Mouse (Mus musculus) C2C12 (cell line): Measurements from ENCODE around the gene C2cd3. TPM values are rescaled to one million over a fixed set of nuclear protein-coding genes. Genes with fewer than 3 reads are reported as not detected.
"Not testable (repeated sequence)": the region's sequence is repeated elsewhere in the genome, so short reads cannot be mapped to it uniquely, and the experiment has no call there.

Experiments used
- H3K27me3 ChIP-seq: one replicate; pipeline ENCODE4 v1.6.1; 2011; ENCODE audit not compliant: control insufficient read depth, insufficient read depth, insufficient read length
- H3K36me3 ChIP-seq: one replicate; pipeline ENCODE4 v1.6.1; 2011; ENCODE audit not compliant: control insufficient read depth, insufficient read depth
- H3K4me3 ChIP-seq: one replicate; pipeline ENCODE4 v1.5.1; 2011; ENCODE audit warnings: mild to moderate bottlenecking, control low read depth; ENCODE audit not compliant: poor library complexity, insufficient read depth, severe bottlenecking
- H3K79me2 ChIP-seq: one replicate; pipeline ENCODE4 v1.6.1; 2011; ENCODE audit not compliant: control insufficient read depth, insufficient read depth
- H3K79me3 ChIP-seq: one replicate; pipeline ENCODE4 v1.6.1; 2011; ENCODE audit warnings: low read depth, control low read depth
- H3ac ChIP-seq: one replicate; pipeline ENCODE3; 2011; ENCODE audit warnings: low read depth; ENCODE audit not compliant: control insufficient read depth, insufficient read length
- CEBPB ChIP-seq: IDR thresholded peaks from one replicate; pipeline ENCODE4 v1.6.1; 2011; ENCODE audit warnings: low read depth, mild to moderate bottlenecking, control low read depth, moderate library complexity
- CTCF ChIP-seq: IDR thresholded peaks from one replicate; pipeline ENCODE4 v1.5.1; 2011; ENCODE audit not compliant: control insufficient read depth, insufficient read depth, insufficient read length
- FOSL1 ChIP-seq: IDR thresholded peaks from one replicate; pipeline ENCODE4 v1.8.0; 2011; ENCODE audit warnings: mild to moderate bottlenecking, low read length; ENCODE audit not compliant: poor library complexity, insufficient read depth, severe bottlenecking
- MAX ChIP-seq: IDR thresholded peaks from one replicate; pipeline ENCODE4 v1.6.1; 2011; ENCODE audit warnings: mild to moderate bottlenecking, control low read depth
- MYOD1 ChIP-seq: IDR thresholded peaks from one replicate; pipeline ENCODE4 v1.6.1; 2011; ENCODE audit warnings: low read depth; ENCODE audit not compliant: control insufficient read depth, insufficient read length
- MYOG ChIP-seq: IDR thresholded peaks from one replicate; pipeline ENCODE4 v1.6.1; 2011; ENCODE audit not compliant: control insufficient read depth, insufficient read length; ENCODE audit errors: extremely low read depth
- USF1 ChIP-seq: IDR thresholded peaks from one replicate; pipeline ENCODE4 v1.6.1; 2011; ENCODE audit warnings: low read depth, mild to moderate bottlenecking, control low read depth, moderate library complexity
- polyA plus RNA-seq: library from polyadenylated mRNA; unstranded; fragments of >200 nt; fragmentation: generic; extraction: Trizol; gene quantifications from one replicate; pipeline ENCODE4 v1.2.1, GENCODE M21; 2012; ENCODE audit warnings: missing spikeins

C2cd3 gene
- polyA plus RNA-seq, 1 experiment, result 7.8 TPM

GRCm38 (mm10) chr7:100479823-100480164 is 107.8 kb downstream of the C2cd3 start:
- H3K79me3 ChIP-seq, result no peaks in the 10 kb centered on the region
- no peaks in the 10 kb centered on the region for H3K36me3 ChIP-seq
- H3K79me2 ChIP-seq, result no peaks in the 10 kb centered on the region
- no peaks in the 10 kb centered on the region for H3K27me3 ChIP-seq
- TF ChIP-seq CTCF (no peak), MYOD1 (no peak), FOSL1 (no peak), USF1 (no peak), CEBPB (no peak), MYOG (no peak), MAX (no peak)
- H3ac ChIP-seq, result no peak overlapping the region
- H3K4me3 ChIP-seq, result no peak overlapping the region

GRCm38 (mm10) chr7:100480175-100480574 is 108.1 kb downstream of the C2cd3 start:
- H3K36me3 ChIP-seq, result no peaks in the 10 kb centered on the region
- no peaks in the 10 kb centered on the region for H3K79me2 ChIP-seq
- no peaks in the 10 kb centered on the region for H3K27me3 ChIP-seq
- H3K4me3 ChIP-seq, result no peak overlapping the region
- no peak for TF ChIP-seq CEBPB
- TF ChIP-seq MYOD1, result no peak
- TF ChIP-seq MYOG, result no peak
- TF ChIP-seq FOSL1, result no peak
- no peak for TF ChIP-seq MAX
- TF ChIP-seq USF1, result no peak
- TF ChIP-seq CTCF, result no peak
- no peaks in the 10 kb centered on the region for H3K79me3 ChIP-seq
- H3ac ChIP-seq, result no peak overlapping the region

- not testable (repeated sequence) for H3ac ChIP-seq, H3K4me3 ChIP-seq, H3K79me2 ChIP-seq, H3K27me3 ChIP-seq, H3K79me3 ChIP-seq, H3K36me3 ChIP-seq
Measured at GRCm38 (mm10) chr7:100482046-100482445, 110.0 kb downstream of the C2cd3 start.

- Histone ChIP-seq H3ac (no peak overlapping the region), H3K79me3 (no peaks in the 10 kb centered on the region), H3K4me3 (no peak overlapping the region), H3K36me3 (no peaks in the 10 kb centered on the region), H3K79me2 (no peaks in the 10 kb centered on the region), H3K27me3 (no peaks in the 10 kb centered on the region)
- TF ChIP-seq CEBPB (no peak), MYOD1 (no peak), USF1 (no peak), MYOG (no peak), CTCF (no peak), FOSL1 (no peak)
Measured at GRCm38 (mm10) chr7:100484493-100484892, 112.5 kb downstream of the C2cd3 start.

- no peaks in the 10 kb centered on the region for H3K27me3 ChIP-seq
- no peaks in the 10 kb centered on the region for H3K79me2 ChIP-seq
- no peak overlapping the region for H3ac ChIP-seq
- H3K79me3 ChIP-seq, result no peaks in the 10 kb centered on the region
- no peak overlapping the region for H3K4me3 ChIP-seq
- no peaks in the 10 kb centered on the region for H3K36me3 ChIP-seq
- TF ChIP-seq MYOG (no peak), USF1 (no peak), CEBPB (no peak), CTCF (no peak), MYOD1 (no peak), MAX (no peak), FOSL1 (no peak)
Measured at GRCm38 (mm10) chr7:100487301-100487700, 115.3 kb downstream of the C2cd3 start.

- Histone ChIP-seq H3K4me3 (no peak overlapping the region), H3ac (no peak overlapping the region), H3K79me2 (no peaks in the 10 kb centered on the region), H3K36me3 (no peaks in the 10 kb centered on the region), H3K27me3 (no peaks in the 10 kb centered on the region), H3K79me3 (no peaks in the 10 kb centered on the region)
- TF ChIP-seq MYOG (no peak), USF1 (no peak), MYOD1 (no peak), FOSL1 (no peak), CTCF (no peak), CEBPB (no peak), MAX (no peak)
Measured at GRCm38 (mm10) chr7:100488474-100489048, 116.5 kb downstream of the C2cd3 start.
